Mouse (Mus musculus) heart, postnatal 0 days (tissue): ENCODE results near the gene Zfp710.

Source experiments
- CTCF ChIP-seq: IDR thresholded peaks from 2 replicates; pipeline ENCODE4 v1.5.1; 2016; ENCODE audit warnings: antibody characterized with exemption, control low read depth, low read depth
- EP300 ChIP-seq: IDR thresholded peaks from 2 replicates; pipeline ENCODE4 v1.6.1; 2016; ENCODE audit warnings: antibody characterized with exemption, low read depth

GRCm38 (mm10) chr7:80105637-80106390, 81.2 kb downstream of the Zfp710 start:
- TF ChIP-seq CTCF (no peak), EP300 (no peak)
